Mouse (Mus musculus) cerebellum, adult 11-12 months (tissue): Measurements from ENCODE around the gene Lyz2.
"Not testable (repeated sequence)": the region's sequence is repeated elsewhere in the genome, so short reads cannot be mapped to it uniquely, and the experiment has no call there.

Source experiments
- DNase-seq: peaks from one replicate; pipeline ENCODE4 v3.0.0; 2022

Lyz2 gene

DNA sequence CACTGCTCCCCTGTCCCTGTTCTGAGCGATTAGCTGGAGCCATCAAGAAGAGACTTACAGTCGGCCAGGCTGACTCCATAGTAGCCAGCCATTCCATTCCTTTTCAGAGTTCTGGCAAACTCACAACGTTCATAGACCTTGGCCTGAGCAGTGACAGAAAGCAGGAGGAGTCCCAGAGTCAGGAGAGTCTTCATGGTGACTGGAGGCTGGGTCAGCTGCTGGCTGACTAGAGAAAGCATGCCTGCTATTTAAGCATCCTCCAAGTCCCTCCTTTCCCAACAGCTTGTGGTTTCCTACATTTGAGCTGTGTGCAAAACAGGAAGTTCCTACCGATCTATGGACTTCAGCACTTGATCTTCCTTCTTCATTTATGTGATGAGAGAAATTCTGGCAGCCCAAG lies at the start of gene Lyz2:
Gene Lyz2, minus strand, starts transcription at position 273 of the 400 bp plus-strand sequence.
- DNase-seq = no peak

DNA sequence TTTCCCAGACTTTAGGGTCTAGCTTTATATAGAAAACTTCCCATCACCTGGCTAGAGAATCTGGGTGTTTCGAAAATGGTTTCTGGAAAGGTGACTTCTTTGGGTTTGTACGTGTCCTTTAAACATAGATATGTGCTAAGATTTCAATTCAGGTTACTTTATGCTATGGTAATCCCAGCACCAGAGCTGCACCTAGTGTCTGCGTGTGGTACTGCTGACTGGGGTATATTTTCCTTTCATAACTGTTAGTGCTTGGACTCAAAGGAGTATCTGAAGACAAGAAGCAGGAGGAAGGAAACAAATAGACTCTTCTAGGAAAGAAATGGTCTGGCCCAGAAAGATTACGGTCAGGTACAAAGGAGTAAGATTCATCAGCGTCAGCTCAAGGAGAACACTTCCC lies 48.4 kb upstream of the Lyz2 start:
- no peak for DNase-seq

DNA sequence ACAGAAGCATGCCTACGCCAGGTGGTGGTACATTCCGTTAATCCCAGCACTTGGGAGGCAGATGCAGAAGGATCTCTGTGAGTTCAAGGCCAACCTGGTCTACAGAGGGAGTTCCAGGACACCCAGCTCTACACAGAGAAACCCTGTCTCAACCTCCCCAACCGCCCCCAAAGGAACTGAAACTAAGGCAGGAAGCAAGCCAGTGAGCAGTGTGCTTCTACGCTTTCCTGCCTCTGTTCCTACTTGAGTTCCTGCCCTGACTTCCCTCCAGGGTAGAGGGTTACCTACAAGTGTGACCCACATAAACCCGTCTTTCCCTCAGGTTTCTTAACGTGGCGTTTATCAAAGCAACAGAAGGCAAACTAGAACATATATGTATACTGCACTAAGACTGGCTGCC lies 41.7 kb upstream of the Lyz2 start:
- DNase-seq = no peak

DNA sequence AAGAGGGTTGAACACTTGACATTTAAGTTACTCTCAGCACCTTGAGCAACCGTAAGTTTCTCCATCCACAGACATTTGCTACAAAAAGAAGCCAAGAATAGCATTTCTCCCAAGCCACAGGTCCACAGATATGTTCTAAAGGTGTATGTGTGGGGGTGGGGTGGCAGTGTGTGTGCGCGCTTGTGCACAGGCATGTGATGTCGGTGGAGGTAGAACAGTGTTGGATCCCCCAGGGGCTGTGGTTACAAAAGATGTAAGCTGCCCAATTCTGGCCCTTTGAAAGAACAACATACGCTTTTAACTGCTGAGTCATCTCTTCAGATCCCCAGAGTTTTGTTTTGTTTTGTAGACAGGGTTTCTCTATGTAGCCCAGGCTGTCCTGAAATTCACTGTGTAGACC lies 40.5 kb upstream of the Lyz2 start:
- DNase-seq = no peak

DNA sequence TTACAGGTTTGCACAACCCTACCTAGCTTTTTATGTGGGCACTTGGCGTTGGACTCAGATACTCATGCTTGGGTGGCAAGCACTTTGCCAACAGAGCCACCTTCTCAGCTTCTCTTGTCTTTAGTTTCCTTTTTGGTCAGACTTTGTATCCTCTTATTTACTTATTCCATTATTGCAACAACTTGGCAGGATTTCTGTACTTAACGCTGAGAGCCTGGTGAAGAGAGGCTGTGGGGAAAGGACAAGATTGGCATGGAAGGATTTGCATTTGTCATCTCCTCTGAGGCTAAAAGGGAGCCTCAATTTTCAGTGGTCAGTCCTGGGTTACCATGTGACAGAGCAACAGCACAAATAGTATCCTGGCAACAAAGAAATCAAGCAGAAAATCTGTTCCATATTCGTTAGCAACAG lies 38.5 kb upstream of the Lyz2 start:
- DNase-seq = no peak

DNA sequence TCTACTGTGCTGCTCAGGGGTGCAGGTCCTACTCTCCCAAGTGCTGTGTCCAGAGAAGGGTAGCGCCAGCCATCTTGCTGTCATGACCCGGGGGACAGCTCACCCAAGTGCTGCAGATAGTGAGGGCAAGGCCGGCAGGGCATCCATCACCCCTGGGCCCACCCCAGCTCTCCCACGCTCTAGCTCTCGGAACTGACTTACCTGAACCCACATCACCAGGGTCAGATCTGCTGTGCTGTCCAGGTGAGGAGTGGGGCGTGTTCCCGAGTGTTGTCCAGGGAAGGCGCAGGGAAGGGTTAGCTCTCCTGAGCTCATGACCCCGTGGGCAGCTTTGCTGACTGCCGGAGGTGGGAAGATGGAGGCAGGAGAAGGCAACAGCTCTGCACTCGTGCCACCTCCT lies 34.3 kb upstream of the Lyz2 start:
- DNase-seq = no peak

DNA sequence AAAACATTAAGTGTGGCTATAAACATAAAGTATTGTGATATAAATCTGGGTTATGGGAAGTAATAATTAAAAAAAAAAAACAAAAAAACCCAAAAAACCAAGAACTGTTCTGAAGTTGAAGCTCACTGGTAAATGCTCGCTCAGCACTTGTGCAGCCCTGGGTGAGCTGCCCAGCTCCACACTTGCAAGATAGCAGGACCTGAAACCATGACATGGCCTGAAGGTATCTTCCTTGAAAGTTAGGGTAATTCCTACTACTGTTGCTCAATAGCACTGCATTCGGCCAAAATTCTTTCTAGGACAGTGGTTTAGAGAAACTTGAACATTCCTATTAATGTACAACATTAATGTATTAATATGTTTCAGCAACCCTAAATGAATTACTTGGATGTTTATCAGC lies 31.0 kb upstream of the Lyz2 start:
- DNase-seq = no peak

DNA sequence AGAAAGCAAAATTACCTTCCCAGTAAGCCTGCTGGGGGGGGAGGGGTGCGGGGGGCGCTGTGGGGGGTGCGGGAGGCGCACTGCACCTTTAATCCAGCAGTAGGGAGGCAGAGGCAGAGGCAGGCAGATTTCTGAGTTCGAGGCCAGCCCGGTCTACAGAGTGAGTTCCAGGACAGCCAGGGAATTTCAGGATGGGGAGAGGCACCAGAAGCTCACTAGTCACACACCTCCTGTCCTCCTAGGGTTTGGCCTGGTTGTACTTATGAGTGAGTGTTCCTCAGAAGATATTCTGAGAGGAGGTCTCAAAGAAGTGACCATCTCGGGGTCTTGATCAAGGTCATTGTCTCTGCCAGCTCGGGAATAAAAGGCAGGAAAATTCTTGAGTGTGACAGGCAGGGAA lies 30.0 kb upstream of the Lyz2 start:
- DNase-seq = no peak

DNA sequence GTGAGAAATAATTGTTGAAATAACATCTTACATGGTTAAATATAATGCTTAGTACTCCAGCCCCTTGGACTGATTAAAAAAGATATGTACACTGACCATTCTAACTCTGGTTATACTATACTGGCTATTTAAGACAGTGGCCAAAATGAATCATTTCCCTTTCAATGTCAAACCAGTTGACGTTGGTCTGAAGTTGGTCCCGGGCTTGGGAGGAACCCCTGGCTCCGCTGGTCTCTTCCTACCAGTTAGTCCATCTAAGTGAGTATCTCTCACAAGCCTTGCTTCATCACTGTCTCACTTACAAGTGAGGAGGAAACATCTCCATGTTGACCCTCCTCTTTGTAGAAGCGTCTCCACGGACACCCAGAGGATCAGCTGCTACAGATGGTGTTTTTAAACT lies 22.2 kb upstream of the Lyz2 start:
- no peak for DNase-seq

DNA sequence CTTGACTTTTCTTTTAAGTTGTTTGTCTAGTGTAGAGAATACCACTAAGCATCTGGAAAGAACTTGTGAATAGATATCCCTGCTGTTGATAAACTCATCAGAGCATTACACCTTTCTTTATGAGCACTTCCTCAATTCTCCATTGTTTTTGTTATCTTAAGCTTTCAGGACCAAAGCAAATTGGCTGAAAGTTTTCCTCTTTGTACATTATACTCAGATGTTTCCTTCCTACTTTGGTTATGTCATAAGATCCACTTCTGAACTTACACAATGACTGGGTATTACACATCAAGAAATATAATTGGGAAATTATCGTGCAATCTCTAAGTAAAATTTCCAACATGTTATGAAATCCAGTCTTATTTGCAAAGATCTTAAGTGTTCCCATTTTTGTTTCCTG lies 19.6 kb upstream of the Lyz2 start:
- DNase-seq = no peak

DNA sequence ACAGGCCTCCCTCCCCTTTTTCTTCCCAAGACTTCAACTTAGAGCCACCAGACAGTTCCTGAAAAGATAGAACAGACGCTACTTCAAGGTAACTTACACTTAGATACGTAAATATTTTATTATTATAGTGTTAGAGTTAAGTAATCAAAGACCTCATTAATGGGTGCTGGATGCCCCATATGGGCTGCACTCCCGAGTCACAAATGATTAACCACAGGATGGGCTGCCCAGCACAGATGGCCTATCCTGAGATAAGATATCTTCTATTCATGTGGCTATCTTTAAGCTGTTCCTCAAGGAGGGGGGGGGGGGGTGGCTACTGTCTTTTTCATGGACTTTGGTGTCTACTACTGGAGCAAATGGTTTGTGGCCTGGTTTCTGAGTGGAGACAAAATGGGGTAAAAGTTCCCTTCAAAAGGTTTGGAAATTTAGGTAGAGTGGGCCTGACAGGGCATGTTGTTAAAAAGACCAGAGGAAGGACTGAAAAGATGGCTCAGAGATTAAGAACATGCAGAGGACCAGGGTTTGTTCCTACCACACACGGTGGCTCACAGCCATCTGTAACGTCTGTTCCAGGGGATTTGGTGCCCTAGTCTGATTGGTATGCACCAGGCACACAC lies 17.9 kb upstream of the Lyz2 start:
- no peak for DNase-seq

DNA sequence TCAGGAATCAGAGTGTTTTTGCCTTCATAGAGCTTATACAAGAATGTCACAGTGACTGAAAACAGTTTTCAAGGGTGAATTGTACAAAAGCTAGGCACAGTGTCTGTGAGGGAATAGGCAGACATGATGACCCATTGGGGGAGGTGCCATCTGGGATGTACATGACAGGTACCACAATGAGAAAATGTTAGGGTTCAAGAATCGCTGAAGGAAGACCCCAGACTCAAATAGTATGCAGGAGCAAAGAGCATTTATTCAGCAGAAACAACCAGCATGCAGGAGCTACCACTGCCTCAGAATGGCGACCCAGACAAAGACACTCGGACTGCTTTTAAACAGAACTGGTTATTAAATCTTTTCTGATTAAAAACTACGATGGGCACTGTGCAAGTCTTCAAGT lies 17.0 kb upstream of the Lyz2 start:
- no peak for DNase-seq

DNA sequence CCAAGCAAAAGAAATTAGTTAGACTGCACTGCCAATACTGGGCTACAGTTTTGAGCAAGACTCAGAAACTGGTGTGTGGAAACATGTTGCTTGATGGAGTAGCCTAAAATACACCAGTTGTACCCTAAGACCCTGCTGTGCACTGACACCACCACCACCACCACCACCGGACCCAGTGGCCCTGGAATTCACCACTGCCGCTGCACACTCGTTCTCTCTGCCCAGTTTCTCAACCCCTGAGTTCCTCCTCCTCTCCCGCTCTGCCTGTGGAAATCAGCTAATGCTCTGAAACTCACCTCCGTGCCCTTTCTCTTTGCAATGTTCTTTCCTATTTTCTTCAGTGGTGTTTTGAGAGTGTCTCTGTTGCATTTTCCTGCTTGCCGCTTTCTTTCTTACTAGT lies 16.2 kb upstream of the Lyz2 start:
- no peak for DNase-seq

DNA sequence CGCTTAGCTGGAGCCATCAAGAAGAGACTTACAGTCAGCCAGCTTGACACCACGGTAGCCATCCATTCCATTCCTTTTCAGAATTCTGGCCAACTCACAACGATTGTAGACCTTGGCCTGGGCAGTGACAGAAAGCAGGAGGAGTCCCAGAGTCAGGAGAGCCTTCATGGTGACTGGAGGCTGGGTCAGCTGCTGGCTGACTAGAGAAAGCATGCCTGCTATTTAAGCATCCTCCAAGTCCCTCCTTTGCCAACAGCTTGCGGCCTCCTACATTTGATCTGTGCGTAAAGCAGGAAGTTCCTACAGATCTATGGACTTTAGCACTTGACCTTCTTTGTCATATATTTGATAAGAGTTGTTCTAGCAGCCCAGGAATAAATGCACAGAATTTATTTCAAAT lies 10.6 kb upstream of the Lyz2 start, which contains the start of gene Lyz1:
Gene Lyz1, minus strand, starts transcription at position 198 of the 400 bp plus-strand sequence.
- no peak for DNase-seq

DNA sequence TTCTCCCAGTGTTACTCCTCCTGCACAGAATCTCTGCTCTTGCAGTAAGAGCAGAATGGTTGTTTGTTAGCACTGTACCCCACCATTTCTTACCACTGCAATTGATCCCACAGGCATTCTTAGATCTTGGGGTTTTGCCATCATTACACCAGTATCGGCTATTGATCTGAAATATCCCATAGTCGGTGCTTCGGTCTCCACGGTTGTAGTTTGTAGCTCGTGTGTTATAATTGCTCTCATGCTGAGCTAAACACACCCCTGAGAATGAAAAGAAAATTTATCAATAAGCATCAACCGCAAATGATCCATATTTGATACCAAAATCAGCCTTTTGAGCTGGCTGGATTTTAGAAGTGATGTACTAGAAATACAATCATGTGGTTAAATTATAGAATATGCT lies 8.8 kb upstream of the Lyz2 start:
- not testable (repeated sequence) for DNase-seq

DNA sequence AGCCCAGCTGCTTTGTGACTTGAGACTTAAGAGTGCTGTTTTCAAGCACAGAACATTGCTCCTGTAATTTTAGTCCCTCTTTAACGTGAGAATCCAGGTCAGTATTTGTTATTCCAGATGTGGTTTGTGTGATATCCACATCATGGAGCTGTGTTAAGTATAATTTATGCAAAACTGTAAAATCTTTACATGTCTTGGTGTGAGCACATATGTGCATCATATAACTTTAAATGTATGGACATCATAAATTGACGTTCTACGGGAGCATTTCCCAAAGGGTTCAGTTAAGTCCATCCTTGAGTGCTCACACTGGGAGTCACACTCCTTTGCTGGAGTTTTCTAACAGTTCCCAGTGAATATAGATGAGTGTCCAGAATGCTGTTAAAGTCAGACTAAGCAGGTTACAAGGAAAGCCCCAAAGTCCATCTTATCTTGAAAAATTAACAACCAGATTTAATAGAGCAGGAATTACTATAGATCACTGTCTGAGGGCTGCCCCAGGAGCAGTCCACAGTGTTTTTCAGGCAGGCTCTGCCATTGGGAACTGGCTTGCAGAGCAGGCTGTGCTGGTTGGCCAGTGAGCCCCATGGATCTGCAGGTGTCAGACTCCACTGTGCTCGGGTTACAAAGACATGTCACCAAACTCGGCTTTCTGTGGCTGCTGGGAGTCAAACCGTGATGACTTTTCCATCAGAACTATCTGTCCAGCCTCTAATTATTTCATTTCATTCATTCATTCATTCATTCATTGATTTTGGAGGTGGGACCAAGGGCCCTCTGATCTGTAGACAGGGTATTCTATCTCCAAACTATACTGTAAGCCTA lies 8.1 kb upstream of the Lyz2 start:
- DNase-seq = no peak

DNA sequence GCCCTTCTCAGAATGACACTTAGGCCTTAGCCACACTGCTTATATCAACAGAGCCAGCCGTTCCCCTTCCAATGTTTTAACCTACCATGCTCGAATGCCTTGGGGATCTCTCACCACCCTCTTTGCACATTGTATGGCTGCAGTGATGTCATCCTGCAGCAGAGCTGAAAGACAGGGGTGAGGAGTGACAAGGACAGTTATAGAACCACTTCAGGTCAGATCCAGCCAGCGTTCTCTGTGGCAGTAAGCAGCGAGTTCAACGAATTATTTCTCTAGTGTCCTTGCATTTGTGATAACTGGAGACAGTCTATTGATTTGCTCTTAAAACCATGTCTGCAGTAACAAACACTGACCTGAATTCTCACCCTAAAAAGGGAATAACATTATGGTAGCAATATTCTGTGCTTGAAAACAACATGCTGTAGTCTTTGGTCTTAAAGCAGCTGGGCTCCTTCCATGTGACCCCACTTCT lies 6.9 kb upstream of the Lyz2 start:
- DNase-seq = not testable (repeated sequence)

DNA sequence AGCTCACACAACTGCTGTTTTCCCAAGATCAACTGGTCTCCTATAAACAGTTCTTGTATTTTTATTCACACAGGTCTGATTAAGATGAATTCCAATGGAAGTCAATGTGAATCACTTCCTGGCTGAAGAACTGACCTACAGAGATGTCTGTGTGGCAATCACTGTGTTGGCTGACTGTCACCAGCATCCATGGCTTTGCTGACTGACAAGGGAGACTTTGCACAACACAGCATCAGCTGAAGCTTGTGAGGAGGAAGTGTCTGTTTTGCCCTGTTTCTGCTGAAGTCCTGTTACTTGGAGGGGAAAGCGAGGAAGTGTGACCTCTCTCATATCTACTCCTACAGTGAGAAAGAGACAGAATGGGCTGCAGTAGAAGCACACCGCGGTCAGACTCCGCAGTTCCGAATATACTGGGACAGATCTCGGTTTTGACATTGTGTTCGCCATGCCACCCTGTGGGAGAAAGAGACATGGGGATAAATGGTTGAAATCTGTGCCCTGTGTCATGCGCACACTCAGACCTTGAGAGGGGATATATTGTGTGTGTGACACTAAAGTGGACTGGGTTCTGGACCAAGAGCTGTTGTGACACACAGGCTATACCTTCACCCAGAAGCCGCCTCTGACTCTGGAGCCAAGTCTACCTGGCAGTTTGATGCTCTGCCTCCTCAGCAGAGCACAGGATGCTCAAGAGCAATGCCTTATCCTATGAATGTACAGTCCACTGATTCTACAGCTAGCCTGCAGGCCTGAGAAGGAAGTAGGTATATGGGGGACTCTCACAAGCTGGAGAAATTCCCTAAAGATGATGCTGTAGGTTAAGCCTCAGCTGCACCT lies 6.3 kb upstream of the Lyz2 start:
- DNase-seq = no peak

DNA sequence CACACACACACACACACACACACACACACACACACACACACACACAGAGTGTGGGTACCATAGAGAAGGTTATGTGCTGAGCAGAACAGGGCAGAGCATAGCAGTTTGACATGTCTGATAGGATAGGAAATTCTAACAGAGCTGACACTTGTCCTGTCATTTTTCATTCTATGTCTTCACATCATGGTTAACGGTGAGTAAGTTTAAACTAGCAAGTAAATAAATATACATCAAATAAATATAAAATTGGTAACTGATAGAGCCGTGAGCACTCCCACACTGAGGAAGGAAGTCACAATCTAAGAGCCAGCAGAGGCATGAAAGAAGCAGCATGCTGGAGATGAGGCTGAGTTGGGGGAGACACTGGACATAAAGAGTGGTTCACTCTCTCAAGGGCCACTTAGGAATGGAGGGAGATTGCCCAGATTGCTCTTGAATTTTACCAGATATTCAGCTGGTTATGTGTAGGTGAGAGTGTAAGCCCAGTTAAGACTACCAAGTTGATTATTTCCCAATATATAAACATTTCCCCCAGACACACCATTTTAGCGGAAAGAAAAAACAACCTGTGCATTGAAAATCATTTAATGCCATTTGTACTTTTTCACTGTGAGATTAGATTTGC lies 5.2 kb upstream of the Lyz2 start:
- no peak for DNase-seq

DNA sequence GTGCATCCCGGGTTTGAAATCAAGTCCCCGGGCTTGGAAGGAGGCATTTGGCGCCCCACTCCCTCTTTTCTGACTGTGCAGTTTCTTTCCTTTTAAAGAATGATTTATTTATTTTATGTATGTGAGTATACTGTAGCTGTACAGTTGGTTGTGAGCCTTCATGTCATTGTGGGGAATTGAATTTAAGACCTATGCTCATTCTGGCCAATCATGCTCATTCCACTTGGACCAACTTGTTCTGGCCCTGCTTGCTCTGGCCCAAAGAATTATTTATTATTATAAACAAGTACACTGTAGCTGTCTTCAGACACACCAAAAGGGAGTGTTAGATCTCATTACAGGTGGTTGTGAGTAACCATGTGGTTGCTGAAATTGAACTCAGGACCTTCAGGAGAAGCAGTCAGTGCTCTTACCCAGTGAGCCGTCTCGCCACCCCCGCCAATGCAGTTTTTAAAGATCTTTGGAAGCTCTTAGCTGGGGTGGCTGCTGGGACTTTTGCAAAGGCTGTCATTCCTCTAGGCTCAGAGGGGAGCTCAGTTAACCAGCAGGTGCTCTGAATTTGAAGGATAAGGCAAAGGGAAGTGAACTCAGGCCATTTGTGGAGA lies 4.3 kb upstream of the Lyz2 start:
- no peak for DNase-seq

DNA sequence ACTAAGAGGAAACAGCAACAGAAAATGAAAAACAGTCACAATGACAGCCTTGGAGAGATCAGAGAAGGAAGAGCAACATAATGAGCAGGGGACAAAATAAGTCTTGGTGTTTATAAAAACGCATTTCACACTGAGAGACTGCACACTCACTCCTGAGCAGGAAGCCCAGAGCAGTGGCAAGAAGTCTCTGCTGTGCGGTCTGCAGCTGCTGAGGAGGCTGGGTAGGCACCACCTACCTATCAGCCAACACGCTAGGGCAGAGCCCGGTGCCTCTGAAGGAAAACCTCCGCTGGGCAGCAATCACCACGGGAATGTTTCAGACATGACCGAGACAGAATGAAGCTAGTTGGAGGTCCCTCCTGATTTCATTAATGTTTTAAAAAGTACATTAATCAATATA lies 3.5 kb upstream of the Lyz2 start:
- DNase-seq = not testable (repeated sequence)
